Mouse (Mus musculus): Measurements from ENCODE around the gene Rpgrip1l.

DNA sequence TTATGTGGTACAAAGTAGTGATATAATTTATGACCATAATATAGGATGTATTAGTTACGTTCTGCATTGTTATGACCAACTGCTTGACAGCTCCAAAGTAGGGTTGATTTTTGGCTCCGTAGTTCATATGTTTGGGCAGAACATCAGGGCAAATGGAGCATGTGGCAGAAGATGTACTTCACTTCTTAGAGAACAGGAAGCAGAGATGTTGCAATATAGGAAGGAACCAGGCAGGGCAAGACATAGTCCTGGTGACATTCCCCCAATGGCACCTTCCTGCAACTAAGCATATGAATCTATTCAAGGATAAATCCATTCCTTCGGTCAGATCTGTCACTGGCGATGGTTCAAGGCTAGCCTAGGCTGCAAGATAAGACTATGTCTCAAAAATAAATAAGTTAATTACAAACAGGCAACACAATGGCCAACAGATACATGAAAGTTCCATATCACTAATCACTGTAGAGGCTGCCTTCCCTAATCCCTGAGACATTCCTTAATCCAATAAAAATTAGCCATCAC is 44.5 kb upstream of the Rpgrip1l start:
- TF ChIP-seq CTCF (IDR thresholded peaks at IDR 0.05; ENCODE audit: low read depth) (no peak), EP300 (IDR thresholded peaks at IDR 0.05; ENCODE audit: low read depth) (no peak)
